Mouse (Mus musculus): ENCODE measurements around the gene Ublcp1. TPM values are rescaled to one million over a fixed set of nuclear protein-coding genes. Genes with fewer than 3 reads are reported as not detected.

Gene Ublcp1
- polyA plus RNA-seq, 1 experiment = 10.7 TPM

GRCm38 (mm10) chr11:44514666-44515065 lies 44.4 kb upstream of the Ublcp1 start:
- H3K27me3 ChIP-seq (ENCODE audit: control insufficient read depth, insufficient read depth, low read length) = no peaks in the 10 kb centered on the region
- DNase-seq (ENCODE audit: low read depth in 1 of 2, low spot score in 2 of 2) = no peak
- H3K27ac ChIP-seq (ENCODE audit: insufficient read depth, low read length) = no peak overlapping the region
- WGBS = 89% methylated on average over 2 of the region's 2 CpGs
- no peaks in the 10 kb centered on the region for H3K36me3 ChIP-seq (ENCODE audit: control insufficient read depth, insufficient read depth, low read length)
- no peak overlapping the region for H3K4me3 ChIP-seq (ENCODE audit: extremely low read depth, insufficient read depth, insufficient read length)
- TF ChIP-seq POLR2A (IDR thresholded peaks at IDR 0.05; ENCODE audit: low read depth, low read length) (no peak), CTCF (IDR thresholded peaks at IDR 0.05; ENCODE audit: extremely low read depth, insufficient read depth, insufficient read length, insufficient replicate concordance) (no peak)
- peaks cover 2% of the 10 kb centered on the region; the same call in 1 of the 2 replicates for H3K4me1 ChIP-seq (ENCODE audit: control insufficient read depth, insufficient read depth, insufficient read length)

GRCm38 (mm10) chr11:44513026-44513422 lies 42.7 kb upstream of the Ublcp1 start:
- TF ChIP-seq POLR2A (IDR thresholded peaks at IDR 0.05; ENCODE audit: low read depth, low read length) (no peak), CTCF (IDR thresholded peaks at IDR 0.05; ENCODE audit: extremely low read depth, insufficient read depth, insufficient read length, insufficient replicate concordance) (no peak)
- Histone ChIP-seq H3K4me1 (ENCODE audit: control insufficient read depth, insufficient read depth, insufficient read length) (peaks cover 2% of the 10 kb centered on the region; the same call in 1 of the 2 replicates), H3K27ac (ENCODE audit: insufficient read depth, low read length) (no peak overlapping the region), H3K4me3 (ENCODE audit: extremely low read depth, insufficient read depth, insufficient read length) (no peak overlapping the region), H3K36me3 (ENCODE audit: control insufficient read depth, insufficient read depth, low read length) (no peaks in the 10 kb centered on the region), H3K27me3 (ENCODE audit: control insufficient read depth, insufficient read depth, low read length) (no peaks in the 10 kb centered on the region)
- DNase-seq (ENCODE audit: low read depth in 1 of 2, low spot score in 2 of 2) = no peak
- WGBS = 70% methylated on average over 2 of the region's 2 CpGs

- no peak for DNase-seq (ENCODE audit: low read depth in 1 of 2, low spot score in 2 of 2)
- Histone ChIP-seq H3K4me3 (ENCODE audit: extremely low read depth, insufficient read depth, insufficient read length) (no peak overlapping the region), H3K36me3 (ENCODE audit: control insufficient read depth, insufficient read depth, low read length) (no peaks in the 10 kb centered on the region), H3K27me3 (ENCODE audit: control insufficient read depth, insufficient read depth, low read length) (no peaks in the 10 kb centered on the region), H3K4me1 (ENCODE audit: control insufficient read depth, insufficient read depth, insufficient read length) (no peaks in the 10 kb centered on the region), H3K27ac (ENCODE audit: insufficient read depth, low read length) (peak overlapping the region; percentile 1; the same call in 1 of the 2 replicates)
- 76% methylated on average over 14 of the region's 14 CpGs for WGBS
- no peak for TF ChIP-seq POLR2A (IDR thresholded peaks at IDR 0.05; ENCODE audit: low read depth, low read length)
- TF ChIP-seq CTCF (IDR thresholded peaks at IDR 0.05; ENCODE audit: extremely low read depth, insufficient read depth, insufficient read length, insufficient replicate concordance) = no peak
Observed at GRCm38 (mm10) chr11:44512044-44513025, 42.0 kb upstream of the Ublcp1 start.

GRCm38 (mm10) chr11:44510371-44510770 lies 40.1 kb upstream of the Ublcp1 start:
- Histone ChIP-seq H3K27ac (ENCODE audit: insufficient read depth, low read length) (no peak overlapping the region), H3K36me3 (ENCODE audit: control insufficient read depth, insufficient read depth, low read length) (no peaks in the 10 kb centered on the region), H3K4me3 (ENCODE audit: extremely low read depth, insufficient read depth, insufficient read length) (no peak overlapping the region), H3K27me3 (ENCODE audit: control insufficient read depth, insufficient read depth, low read length) (no peaks in the 10 kb centered on the region), H3K4me1 (ENCODE audit: control insufficient read depth, insufficient read depth, insufficient read length) (no peaks in the 10 kb centered on the region)
- TF ChIP-seq POLR2A (IDR thresholded peaks at IDR 0.05; ENCODE audit: low read depth, low read length) = no peak
- no peak for TF ChIP-seq CTCF (IDR thresholded peaks at IDR 0.05; ENCODE audit: extremely low read depth, insufficient read depth, insufficient read length, insufficient replicate concordance)
- DNase-seq (ENCODE audit: low read depth in 1 of 2, low spot score in 2 of 2) = no peak
- 93% methylated on average over 7 of the region's 7 CpGs for WGBS

GRCm38 (mm10) chr11:44509906-44510305 lies 39.6 kb upstream of the Ublcp1 start:
- no peak for DNase-seq (ENCODE audit: low read depth in 1 of 2, low spot score in 2 of 2)
- no peak overlapping the region for H3K27ac ChIP-seq (ENCODE audit: insufficient read depth, low read length)
- no peaks in the 10 kb centered on the region for H3K36me3 ChIP-seq (ENCODE audit: control insufficient read depth, insufficient read depth, low read length)
- no peaks in the 10 kb centered on the region for H3K4me1 ChIP-seq (ENCODE audit: control insufficient read depth, insufficient read depth, insufficient read length)
- TF ChIP-seq POLR2A (IDR thresholded peaks at IDR 0.05; ENCODE audit: low read depth, low read length) (no peak), CTCF (IDR thresholded peaks at IDR 0.05; ENCODE audit: extremely low read depth, insufficient read depth, insufficient read length, insufficient replicate concordance) (no peak)
- H3K27me3 ChIP-seq (ENCODE audit: control insufficient read depth, insufficient read depth, low read length) = no peaks in the 10 kb centered on the region
- WGBS = 73% methylated on average over 2 of the region's 2 CpGs
- H3K4me3 ChIP-seq (ENCODE audit: extremely low read depth, insufficient read depth, insufficient read length) = no peak overlapping the region

GRCm38 (mm10) chr11:44508876-44509275 lies 38.6 kb upstream of the Ublcp1 start:
- DNase-seq (ENCODE audit: low read depth in 1 of 2, low spot score in 2 of 2) = no peak
- H3K36me3 ChIP-seq (ENCODE audit: control insufficient read depth, insufficient read depth, low read length) = no peaks in the 10 kb centered on the region
- no peak overlapping the region for H3K4me3 ChIP-seq (ENCODE audit: extremely low read depth, insufficient read depth, insufficient read length)
- no peak for TF ChIP-seq CTCF (IDR thresholded peaks at IDR 0.05; ENCODE audit: extremely low read depth, insufficient read depth, insufficient read length, insufficient replicate concordance)
- no peak for TF ChIP-seq POLR2A (IDR thresholded peaks at IDR 0.05; ENCODE audit: low read depth, low read length)
- peaks cover 6% of the 10 kb centered on the region; the same call in 1 of the 2 replicates for H3K4me1 ChIP-seq (ENCODE audit: control insufficient read depth, insufficient read depth, insufficient read length)
- H3K27me3 ChIP-seq (ENCODE audit: control insufficient read depth, insufficient read depth, low read length) = no peaks in the 10 kb centered on the region
- 80% methylated on average over 4 of the region's 4 CpGs for WGBS
- no peak overlapping the region for H3K27ac ChIP-seq (ENCODE audit: insufficient read depth, low read length)

- Histone ChIP-seq H3K27ac (ENCODE audit: insufficient read depth, low read length) (no peak overlapping the region), H3K4me3 (ENCODE audit: extremely low read depth, insufficient read depth, insufficient read length) (no peak overlapping the region), H3K36me3 (ENCODE audit: control insufficient read depth, insufficient read depth, low read length) (no peaks in the 10 kb centered on the region), H3K27me3 (ENCODE audit: control insufficient read depth, insufficient read depth, low read length) (no peaks in the 10 kb centered on the region), H3K4me1 (ENCODE audit: control insufficient read depth, insufficient read depth, insufficient read length) (peaks cover 12% of the 10 kb centered on the region; the same call in 1 of the 2 replicates)
- 87% methylated on average over 3 of the region's 3 CpGs for WGBS
- TF ChIP-seq POLR2A (IDR thresholded peaks at IDR 0.05; ENCODE audit: low read depth, low read length) (no peak), CTCF (IDR thresholded peaks at IDR 0.05; ENCODE audit: extremely low read depth, insufficient read depth, insufficient read length, insufficient replicate concordance) (no peak)
- DNase-seq (ENCODE audit: low read depth in 1 of 2, low spot score in 2 of 2) = no peak
Observed at GRCm38 (mm10) chr11:44504761-44505160, 34.5 kb upstream of the Ublcp1 start.

Data from spleen, adult 2 months (tissue).